Mouse (Mus musculus): ENCODE measurements around the gene Fabp6. TPM values are rescaled to one million over a fixed set of nuclear protein-coding genes. Genes with fewer than 3 reads are reported as not detected.

Fabp6 gene
- total RNA-seq, 1 experiment, result not detected

- Histone ChIP-seq H3K9ac (ENCODE audit: insufficient read depth, low read depth, low read length, poor library complexity, severe bottlenecking) (no peak overlapping the region; the same call in 1 of the 2 replicates), H3K4me3 (ENCODE audit: insufficient read depth in 1 of 2, low read depth in 1 of 2, low read length in 2 of 2, poor library complexity in 1 of 2, severe bottlenecking in 1 of 2) (no peak overlapping the region), H3K4me1 (ENCODE audit: control insufficient read depth in 2 of 2, insufficient read depth in 2 of 2, low read length in 2 of 2, poor library complexity in 1 of 2) (peaks cover 0 to 7% of the 10 kb centered on the region in 2 experiments; a peak in 1 of 4 replicates), H3K36me3 (ENCODE audit: control insufficient read depth, insufficient read depth, low read length, poor library complexity, severe bottlenecking) (no peaks in the 10 kb centered on the region), H3K27ac (ENCODE audit: insufficient read depth, low read depth, low read length, poor library complexity, severe bottlenecking) (no peak overlapping the region), H3K9me3 (ENCODE audit: control insufficient read depth, insufficient read depth, low read depth, low read length) (no peaks in the 10 kb centered on the region)
- no peak for DNase-seq (ENCODE audit: low read depth, low spot score)
- no peak for TF ChIP-seq HCFC1 (IDR thresholded peaks at IDR 0.05; ENCODE audit: borderline replicate concordance, insufficient read depth, low read length)
- no peak for TF ChIP-seq CHD2 (IDR thresholded peaks at IDR 0.05; ENCODE audit: low read depth, low read length)
- TF ChIP-seq MAFK (IDR thresholded peaks at IDR 0.05; ENCODE audit: insufficient read depth, low read depth, low read length), result no peak
- TF ChIP-seq ZNF384 (IDR thresholded peaks at IDR 0.05; ENCODE audit: low read depth, low read length), result no peak
- no peak for TF ChIP-seq ZC3H11A (IDR thresholded peaks at IDR 0.05; ENCODE audit: borderline replicate concordance, low read depth, low read length)
- in situ Hi-C loops (cut with MboI; ENCODE audit: low sequenced_read_pairs in 2 of 2, unreplicated experiment in 2 of 2), result no loop called here
Observed at GRCm38 (mm10) chr11:43548148-43548547, 53.2 kb downstream of the Fabp6 start.

DNA sequence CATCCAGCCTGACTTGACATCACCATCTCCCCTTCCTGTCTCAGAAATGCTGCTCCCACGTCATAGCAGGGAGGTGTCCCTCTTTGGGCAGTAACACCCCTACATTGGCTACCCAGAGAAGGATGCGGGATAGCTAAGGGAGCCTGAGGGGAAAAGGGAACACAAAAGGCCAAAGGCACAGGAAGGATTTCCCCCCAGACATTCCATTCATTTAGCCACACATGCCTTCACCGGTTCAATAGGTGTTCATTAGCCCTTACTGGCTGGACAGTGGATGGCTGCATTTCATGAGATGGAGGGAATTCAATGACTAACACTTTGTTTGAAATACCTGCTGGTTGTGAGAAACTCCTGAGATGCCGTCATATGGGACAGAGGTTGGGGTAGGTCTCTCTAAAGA is 54.7 kb downstream of the Fabp6 start:
- Histone ChIP-seq H3K9ac (ENCODE audit: insufficient read depth, low read depth, low read length, poor library complexity, severe bottlenecking) (no peak overlapping the region), H3K4me1 (ENCODE audit: control insufficient read depth in 2 of 2, insufficient read depth in 2 of 2, low read length in 2 of 2, poor library complexity in 1 of 2) (peaks cover 0 to 7% of the 10 kb centered on the region in 2 experiments; a peak in 1 of 4 replicates), H3K36me3 (ENCODE audit: control insufficient read depth, insufficient read depth, low read length, poor library complexity, severe bottlenecking) (no peaks in the 10 kb centered on the region), H3K9me3 (ENCODE audit: control insufficient read depth, insufficient read depth, low read depth, low read length) (no peaks in the 10 kb centered on the region), H3K4me3 (ENCODE audit: insufficient read depth in 1 of 2, low read depth in 1 of 2, low read length in 2 of 2, poor library complexity in 1 of 2, severe bottlenecking in 1 of 2) (no peak overlapping the region), H3K27ac (ENCODE audit: insufficient read depth, low read depth, low read length, poor library complexity, severe bottlenecking) (no peak overlapping the region)
- in situ Hi-C loops (cut with MboI; ENCODE audit: low sequenced_read_pairs in 2 of 2, unreplicated experiment in 2 of 2), result no loop called here
- no peak for TF ChIP-seq ZNF384 (IDR thresholded peaks at IDR 0.05; ENCODE audit: low read depth, low read length)
- no peak for TF ChIP-seq CHD2 (IDR thresholded peaks at IDR 0.05; ENCODE audit: low read depth, low read length)
- TF ChIP-seq HCFC1 (IDR thresholded peaks at IDR 0.05; ENCODE audit: borderline replicate concordance, insufficient read depth, low read length), result no peak
- no peak for TF ChIP-seq MAFK (IDR thresholded peaks at IDR 0.05; ENCODE audit: insufficient read depth, low read depth, low read length)
- DNase-seq (ENCODE audit: low read depth, low spot score), result no peak

Other genes with a start within 250 kb of the Fabp6 start
- gene Pttg1, start 175.3 kb downstream of the Fabp6 start, total RNA-seq (2012; rRNA removed), result 69.3 and 90.5 TPM in 2 replicates
- gene Slu7, start 167.8 kb downstream of the Fabp6 start, total RNA-seq (2012; rRNA removed), result 23.5 and 28.8 TPM in 2 replicates
- not detected in 2 replicates for gene C1qtnf2, start 127.3 kb downstream of the Fabp6 start, total RNA-seq (2012; rRNA removed)
- 1.0 and 2.1 TPM in 2 replicates for gene Ccnjl, start 72.8 kb downstream of the Fabp6 start, total RNA-seq (2012; rRNA removed)
- gene 4933415A04Rik, start 14.5 kb downstream of the Fabp6 start, total RNA-seq (2012; rRNA removed), result 0.49 and 0.63 TPM in 2 replicates
- gene Pwwp2a, start 80.5 kb upstream of the Fabp6 start, total RNA-seq (2012; rRNA removed), result 30.2 and 36.3 TPM in 2 replicates
- gene Ttc1, start 146.5 kb upstream of the Fabp6 start, total RNA-seq (2012; rRNA removed), result 38.5 and 58.5 TPM in 2 replicates

Measured in ES-E14 (cell line).